Mouse (Mus musculus) embryonic facial prominence, embryonic 10.5 days (tissue): ENCODE data around the gene Ubtd1. TPM values are rescaled to one million over a fixed set of nuclear protein-coding genes. Genes with fewer than 3 reads are reported as not detected.

Experiments
- DNase-seq: peaks from one replicate; pipeline ENCODE4 v3.0.0-alpha.2; 2017; ENCODE audit warnings: low spot score
- H3K27ac ChIP-seq: fragments of 300-500 bp; sonication (generic); replicated peaks from 2 replicates; pipeline ENCODE4 v1.5.1; 2016; ENCODE audit warnings: mild to moderate bottlenecking
- H3K27me3 ChIP-seq: fragments of 300-500 bp; sonication (generic); replicated peaks from 2 replicates; pipeline ENCODE4 v1.6.1; 2016; ENCODE audit warnings: low read depth, mild to moderate bottlenecking; ENCODE audit not compliant: poor library complexity, severe bottlenecking
- H3K36me3 ChIP-seq: fragments of 300-500 bp; sonication (generic); replicated peaks from 2 replicates; pipeline ENCODE4 v1.6.1; 2016; ENCODE audit warnings: mild to moderate bottlenecking, moderate library complexity
- H3K4me1 ChIP-seq: fragments of 300-500 bp; sonication (generic); 2 replicates; pipeline ENCODE4 v1.6.1; 2016
- H3K4me3 ChIP-seq: fragments of 300-500 bp; sonication (generic); 2 replicates; pipeline ENCODE4 v1.5.1; 2016; ENCODE audit warnings: mild to moderate bottlenecking, moderate library complexity
- H3K9me3 ChIP-seq: fragments of 300-500 bp; sonication (generic); 2 replicates; pipeline ENCODE4 v1.6.1; 2016; ENCODE audit warnings: mild to moderate bottlenecking
- whole genome bisulfite sequencing: fragments of 180-500 bp; shearing (Covaris S2); methylation state at CpG from one replicate; pipeline ENCODE4 v1.1.7; 2016; 5-methylcytosine and 5-hydroxymethylcytosine counted together
- polyA plus RNA-seq: library from polyadenylated mRNA; unstranded; fragments of >200 nt; fragmentation: Nextera tagmentation; extraction: Ambion mirVana; gene quantifications from 2 replicates; pipeline ENCODE4 v1.2.1, GENCODE M21; 2016

Ubtd1 gene
- 13.2 and 13.5 TPM in 2 replicates for polyA plus RNA-seq

- Histone ChIP-seq H3K4me1 (peaks cover 49% of the 10 kb centered on the region), H3K9me3 (no peaks in the 10 kb centered on the region), H3K4me3 (peak within 1 kb of the TSS; percentile 93), H3K36me3 (peaks cover 8% of the 10 kb centered on the region), H3K27ac (peak within 1 kb of the TSS; percentile 89), H3K27me3 (peaks cover 15% of the 10 kb centered on the region)
- WGBS = under 1% methylated on average over 33 of the region's 33 CpGs
- DNase-seq = no peak
These were observed at the start of gene Ubtd1 for GRCm38 (mm10) chr19:41981595-41981927. Gene Ubtd1 (plus strand): TSS chr19:41981763.

GRCm38 (mm10) chr19:41932686-41933085 is 48.9 kb upstream of the Ubtd1 start:
- DNase-seq = no peak
- Histone ChIP-seq H3K27ac (peak overlapping the region; percentile 85), H3K4me1 (peaks cover 22% of the 10 kb centered on the region), H3K27me3 (no peaks in the 10 kb centered on the region), H3K4me3 (peak overlapping the region; percentile 88), H3K36me3 (peaks cover 56% of the 10 kb centered on the region), H3K9me3 (no peaks in the 10 kb centered on the region)
- under 1% methylated on average over 28 of the region's 28 CpGs for WGBS

GRCm38 (mm10) chr19:41933179-41934086 is 48.1 kb upstream of the Ubtd1 start, which contains the start of the genes Exosc1 and Zdhhc16:
Gene Exosc1 (minus strand): TSS chr19:41933423.
Gene Zdhhc16 (plus strand): TSS chr19:41933480.
- peaks cover 56% of the 10 kb centered on the region for H3K36me3 ChIP-seq

GRCm38 (mm10) chr19:41934124-41934523 is 47.4 kb upstream of the Ubtd1 start:
- peak overlapping the region; percentile 85; the same call in 1 of the 2 replicates for H3K27ac ChIP-seq

More at GRCm38 (mm10) chr19:41933179-41934086, 48.1 kb upstream of the Ubtd1 start, which contains the start of the genes Exosc1 and Zdhhc16:
- Histone ChIP-seq H3K27ac (peak within 1 kb of the TSS; percentile 85), H3K4me3 (peak within 1 kb of the TSS; percentile 88), H3K4me1 (peaks cover 22% of the 10 kb centered on the region), H3K27me3 (no peaks in the 10 kb centered on the region), H3K9me3 (no peaks in the 10 kb centered on the region)
- DNase-seq = peak; percentile 98
- WGBS = under 1% methylated on average over 47 of the region's 47 CpGs

GRCm38 (mm10) chr19:41935921-41936320 is 45.6 kb upstream of the Ubtd1 start:
- peaks cover 58% of the 10 kb centered on the region for H3K36me3 ChIP-seq

More at GRCm38 (mm10) chr19:41934124-41934523, 47.4 kb upstream of the Ubtd1 start:
- peak overlapping the region; percentile 88 for H3K4me3 ChIP-seq
- WGBS = 54% methylated on average over 6 of the region's 6 CpGs
- H3K27me3 ChIP-seq = no peaks in the 10 kb centered on the region
- peaks cover 56% of the 10 kb centered on the region for H3K36me3 ChIP-seq
- peaks cover 22% of the 10 kb centered on the region for H3K4me1 ChIP-seq
- DNase-seq = no peak
- H3K9me3 ChIP-seq = no peaks in the 10 kb centered on the region

GRCm38 (mm10) chr19:41938539-41938938 is 43.0 kb upstream of the Ubtd1 start:
- 88% methylated on average over 5 of the region's 5 CpGs for WGBS
- H3K9me3 ChIP-seq = no peaks in the 10 kb centered on the region
- no peaks in the 10 kb centered on the region for H3K27me3 ChIP-seq
- H3K4me3 ChIP-seq = no peak overlapping the region
- peaks cover 11% of the 10 kb centered on the region for H3K4me1 ChIP-seq
- H3K36me3 ChIP-seq = peaks cover 79% of the 10 kb centered on the region
- no peak for DNase-seq
- H3K27ac ChIP-seq = no peak overlapping the region

More at GRCm38 (mm10) chr19:41935921-41936320, 45.6 kb upstream of the Ubtd1 start:
- H3K4me1 ChIP-seq = peaks cover 22% of the 10 kb centered on the region
- WGBS = 89% methylated on average over 1 of the region's 1 CpGs
- no peak for DNase-seq
- no peaks in the 10 kb centered on the region for H3K9me3 ChIP-seq
- no peak overlapping the region for H3K4me3 ChIP-seq
- no peak overlapping the region for H3K27ac ChIP-seq
- H3K27me3 ChIP-seq = no peaks in the 10 kb centered on the region

- DNase-seq = no peak
- 88% methylated on average over 7 of the region's 7 CpGs for WGBS
- H3K4me1 ChIP-seq = no peaks in the 10 kb centered on the region
- no peaks in the 10 kb centered on the region for H3K27me3 ChIP-seq
- no peak overlapping the region for H3K4me3 ChIP-seq
- H3K9me3 ChIP-seq = peaks cover 5% of the 10 kb centered on the region; the same call in 1 of the 2 replicates
- H3K27ac ChIP-seq = no peak overlapping the region
- H3K36me3 ChIP-seq = peaks cover 99% of the 10 kb centered on the region
These were observed 37.7 kb upstream of the Ubtd1 start for GRCm38 (mm10) chr19:41943841-41944240.

GRCm38 (mm10) chr19:41952287-41952686 is 29.3 kb upstream of the Ubtd1 start:
- H3K36me3 ChIP-seq = peaks cover 99% of the 10 kb centered on the region
- no peaks in the 10 kb centered on the region for H3K4me1 ChIP-seq
- H3K4me3 ChIP-seq = no peak overlapping the region
- 83% methylated on average over 4 of the region's 4 CpGs for WGBS
- no peaks in the 10 kb centered on the region for H3K27me3 ChIP-seq
- no peaks in the 10 kb centered on the region for H3K9me3 ChIP-seq
- DNase-seq = no peak
- H3K27ac ChIP-seq = no peak overlapping the region

GRCm38 (mm10) chr19:41953574-41953973 is 28.0 kb upstream of the Ubtd1 start:
- Histone ChIP-seq H3K9me3 (no peaks in the 10 kb centered on the region), H3K27me3 (no peaks in the 10 kb centered on the region), H3K4me3 (no peak overlapping the region), H3K36me3 (peaks cover 99% of the 10 kb centered on the region), H3K27ac (no peak overlapping the region), H3K4me1 (no peaks in the 10 kb centered on the region)
- WGBS = 93% methylated on average over 3 of the region's 3 CpGs
- DNase-seq = no peak

- Histone ChIP-seq H3K4me3 (no peak overlapping the region), H3K9me3 (no peaks in the 10 kb centered on the region), H3K27me3 (no peaks in the 10 kb centered on the region), H3K36me3 (peaks cover 56% of the 10 kb centered on the region), H3K4me1 (peaks cover 9% of the 10 kb centered on the region), H3K27ac (no peak overlapping the region)
- 96% methylated on average over 7 of the region's 7 CpGs for WGBS
- DNase-seq = no peak
These were observed 11.9 kb upstream of the Ubtd1 start for GRCm38 (mm10) chr19:41969618-41970017.

- H3K4me1 ChIP-seq = peaks cover 31% of the 10 kb centered on the region
- no peak for DNase-seq
- no peaks in the 10 kb centered on the region for H3K27me3 ChIP-seq
- no peak overlapping the region for H3K27ac ChIP-seq
- 65% methylated on average over 13 of the region's 13 CpGs for WGBS
- H3K4me3 ChIP-seq = no peak overlapping the region
- H3K36me3 ChIP-seq = peaks cover 28% of the 10 kb centered on the region
- H3K9me3 ChIP-seq = no peaks in the 10 kb centered on the region
These were observed 7.4 kb upstream of the Ubtd1 start for GRCm38 (mm10) chr19:41973891-41974794.

- DNase-seq = peak; percentile 76
- no peaks in the 10 kb centered on the region for H3K9me3 ChIP-seq
- H3K36me3 ChIP-seq = peaks cover 11% of the 10 kb centered on the region
- H3K27ac ChIP-seq = peak overlapping the region; percentile 89
- peak overlapping the region; percentile 93 for H3K4me3 ChIP-seq
- H3K27me3 ChIP-seq = peaks cover 15% of the 10 kb centered on the region
- under 1% methylated on average over 16 of the region's 16 CpGs for WGBS
- H3K4me1 ChIP-seq = peaks cover 50% of the 10 kb centered on the region
These were observed 1.1 kb upstream of the Ubtd1 start for GRCm38 (mm10) chr19:41980422-41980818.
